Mouse (Mus musculus): ENCODE data around the gene F2rl1. TPM values are rescaled to one million over a fixed set of nuclear protein-coding genes. Genes with fewer than 3 reads are reported as not detected.

The F2rl1 gene
- polyA plus RNA-seq, 1 experiment from 2014 or later = 0.29 TPM

DNA sequence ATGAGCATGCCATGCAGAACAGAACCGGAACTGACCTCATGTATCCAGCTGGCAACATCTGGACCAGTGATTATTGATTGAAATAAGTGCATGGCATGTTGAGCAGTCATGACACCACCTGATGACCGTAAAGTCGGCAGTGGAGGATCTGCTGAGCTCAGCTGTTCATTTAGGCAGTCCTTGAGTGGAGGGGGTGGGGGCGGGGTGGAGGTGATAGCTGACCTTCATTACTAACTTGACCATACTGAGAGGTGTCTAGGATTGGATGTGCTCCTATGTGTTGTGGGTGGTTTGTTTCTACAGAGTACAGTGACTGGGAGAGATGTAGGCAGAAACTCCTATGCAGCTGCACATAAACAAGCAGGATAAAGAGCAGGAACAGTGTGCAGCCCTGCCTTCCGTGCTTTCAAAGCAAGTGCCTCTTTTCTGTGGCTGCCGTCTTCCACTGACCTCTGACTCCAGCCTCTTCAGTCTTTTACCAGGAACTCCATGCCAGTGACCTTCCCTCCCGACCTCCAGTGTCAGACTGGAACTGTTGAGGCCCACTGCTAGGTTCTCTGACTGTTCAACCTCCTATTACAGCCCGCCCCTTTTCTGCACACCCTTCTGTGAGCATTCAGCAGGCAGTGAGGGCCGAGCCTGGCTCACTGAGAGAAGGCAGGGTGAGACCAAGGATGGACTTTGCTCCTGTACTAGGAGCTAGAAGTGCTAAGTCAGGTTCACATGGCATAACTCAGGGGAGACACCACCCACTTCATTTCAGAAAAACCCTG is 6.4 kb upstream of the F2rl1 start:
- no peaks in the 10 kb centered on the region for H3K36me3 ChIP-seq
- no peaks in the 10 kb centered on the region for H3K9me3 ChIP-seq
- H3K4me3 ChIP-seq = no peak overlapping the region
- H3K9ac ChIP-seq (replicated peaks) = no peak overlapping the region
- 52% methylated on average over 9 of the region's 9 CpGs for WGBS
- H3K27ac ChIP-seq (replicated peaks) = no peak overlapping the region
- no peak overlapping the region for H3K4me2 ChIP-seq (replicated peaks)
- peaks cover 3% of the 10 kb centered on the region; the same call in 1 of the 2 replicates for H3K27me3 ChIP-seq
- no peak for ATAC-seq (replicated peaks)
- H3K4me1 ChIP-seq = peaks cover 26% of the 10 kb centered on the region

DNA sequence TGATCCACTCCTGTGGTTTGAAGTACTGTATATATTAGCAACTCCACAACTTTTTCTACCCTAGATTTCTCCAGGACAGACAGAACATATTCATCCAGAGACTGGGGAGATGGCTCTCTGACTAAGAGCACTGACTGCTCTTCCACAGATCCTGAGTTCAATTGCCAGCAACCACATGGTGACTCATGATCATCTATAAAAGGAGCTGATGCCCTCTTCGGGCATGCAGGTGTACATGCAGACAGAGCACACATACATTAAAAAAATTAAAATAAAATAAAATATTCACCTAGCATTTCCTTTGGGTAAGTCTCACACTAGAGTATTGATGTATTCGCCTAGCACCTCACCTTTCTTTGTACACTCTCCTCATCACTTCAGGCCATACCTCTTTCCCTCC is 4.2 kb upstream of the F2rl1 start:
- no peak for ATAC-seq (replicated peaks)
- Histone ChIP-seq H3K27ac (replicated peaks) (no peak overlapping the region), H3K9ac (replicated peaks) (no peak overlapping the region), H3K4me2 (replicated peaks) (no peak overlapping the region), H3K9me3 (no peaks in the 10 kb centered on the region), H3K4me3 (no peak overlapping the region), H3K4me1 (peaks cover 18% of the 10 kb centered on the region), H3K36me3 (no peaks in the 10 kb centered on the region), H3K27me3 (peaks cover 23% of the 10 kb centered on the region)
- 93% methylated on average over 2 of the region's 2 CpGs for WGBS

DNA sequence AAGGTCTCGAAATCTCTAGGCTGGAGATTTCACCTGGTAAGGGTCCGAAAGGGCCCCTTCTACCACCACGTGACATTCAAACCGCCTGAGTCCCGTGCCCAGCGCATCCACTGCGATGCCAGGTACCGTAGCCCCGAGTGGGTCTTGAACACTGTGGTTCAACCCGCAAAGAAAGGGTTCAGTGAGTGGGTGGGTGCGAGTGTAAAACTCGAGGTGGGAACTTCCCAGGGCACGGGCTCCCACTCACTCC is 678 bp downstream of the F2rl1 start:
- Histone ChIP-seq H3K4me2 (replicated peaks) (peak overlapping the region; percentile 66), H3K9ac (replicated peaks) (peak overlapping the region; percentile 23; the same call in 1 of the 2 replicates), H3K4me1 (peaks cover 17% of the 10 kb centered on the region), H3K9me3 (no peaks in the 10 kb centered on the region), H3K4me3 (peak overlapping the region; percentile 36), H3K36me3 (no peaks in the 10 kb centered on the region), H3K27me3 (peaks cover 35% of the 10 kb centered on the region), H3K27ac (replicated peaks) (no peak overlapping the region)
- peak; percentile 53 for ATAC-seq (replicated peaks)
- WGBS = 0% methylated on average over 13 of the region's 13 CpGs

DNA sequence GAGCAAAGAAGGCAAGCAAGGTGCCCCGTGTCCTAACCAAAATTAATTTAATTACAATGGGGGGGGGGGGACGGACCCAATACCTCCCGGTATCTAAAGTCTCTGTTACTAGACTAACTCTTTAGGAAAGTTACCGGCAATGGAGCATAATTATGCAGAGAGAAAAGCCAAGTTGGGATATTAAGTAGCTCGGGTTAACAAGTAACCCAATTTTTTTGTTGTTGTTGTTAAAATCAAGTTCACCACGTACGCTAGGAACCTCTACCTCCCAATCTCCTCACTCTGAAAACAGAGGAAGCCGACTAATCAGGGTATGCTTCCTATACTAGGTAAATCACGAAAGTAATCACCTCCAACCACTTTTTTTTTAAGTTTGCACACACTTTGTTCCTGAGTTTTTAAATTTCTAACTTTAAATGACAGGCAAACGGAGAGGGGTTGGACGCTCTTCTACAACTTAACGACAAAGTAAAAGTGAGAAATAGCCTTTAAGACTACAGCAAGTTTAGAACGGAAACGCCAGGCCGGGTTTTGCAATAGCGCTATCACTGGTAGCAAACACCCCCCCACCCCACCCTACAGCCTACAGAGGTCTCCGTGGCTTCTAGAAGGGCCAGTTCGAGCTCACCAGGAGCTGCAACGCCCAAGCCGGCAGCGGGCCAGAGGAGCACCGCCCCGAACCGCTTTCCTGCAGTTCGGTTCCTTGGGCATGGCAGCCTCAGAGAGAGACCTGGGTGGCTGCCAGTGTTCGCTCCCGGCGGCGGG is 1.2 kb downstream of the F2rl1 start:
- WGBS = 4% methylated on average over 29 of the region's 29 CpGs
- H3K27ac ChIP-seq (replicated peaks) = no peak overlapping the region

DNA sequence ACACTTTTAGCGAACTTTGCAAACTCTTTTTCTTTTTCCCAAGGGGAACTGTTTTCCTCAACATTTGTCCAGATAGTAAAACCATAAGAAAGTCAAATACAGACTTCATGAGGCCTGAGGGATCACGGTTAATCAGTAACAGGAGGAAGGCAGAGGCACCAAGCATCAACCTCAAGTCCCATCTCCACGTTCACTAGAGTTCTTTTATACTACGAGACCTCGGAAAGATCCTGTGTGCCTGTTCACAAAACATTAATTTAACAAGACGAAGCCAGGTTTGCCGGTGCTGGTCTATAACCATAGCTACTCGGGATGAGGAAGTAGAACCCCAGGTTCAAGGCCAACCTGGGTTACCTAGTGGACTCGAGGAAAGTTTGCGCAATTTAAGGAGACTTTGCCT is 2.9 kb downstream of the F2rl1 start:
- Histone ChIP-seq H3K36me3 (no peaks in the 10 kb centered on the region), H3K27me3 (peaks cover 35% of the 10 kb centered on the region), H3K27ac (replicated peaks) (no peak overlapping the region), H3K4me2 (replicated peaks) (no peak overlapping the region), H3K4me1 (peaks cover 17% of the 10 kb centered on the region), H3K4me3 (no peak overlapping the region), H3K9ac (replicated peaks) (no peak overlapping the region), H3K9me3 (no peaks in the 10 kb centered on the region)
- 89% methylated on average over 10 of the region's 10 CpGs for WGBS
- ATAC-seq (replicated peaks) = no peak

More for the DNA sequence above, 1.2 kb downstream of the F2rl1 start:
- peak; percentile 29; the same call in 1 of the 2 replicates for ATAC-seq (replicated peaks)
- H3K36me3 ChIP-seq = no peaks in the 10 kb centered on the region
- peak overlapping the region; percentile 36 for H3K4me3 ChIP-seq
- H3K4me1 ChIP-seq = peaks cover 17% of the 10 kb centered on the region
- H3K9ac ChIP-seq (replicated peaks) = peak overlapping the region; percentile 23; the same call in 1 of the 2 replicates
- H3K4me2 ChIP-seq (replicated peaks) = peak overlapping the region; percentile 66
- no peaks in the 10 kb centered on the region for H3K9me3 ChIP-seq
- peaks cover 35% of the 10 kb centered on the region for H3K27me3 ChIP-seq

DNA sequence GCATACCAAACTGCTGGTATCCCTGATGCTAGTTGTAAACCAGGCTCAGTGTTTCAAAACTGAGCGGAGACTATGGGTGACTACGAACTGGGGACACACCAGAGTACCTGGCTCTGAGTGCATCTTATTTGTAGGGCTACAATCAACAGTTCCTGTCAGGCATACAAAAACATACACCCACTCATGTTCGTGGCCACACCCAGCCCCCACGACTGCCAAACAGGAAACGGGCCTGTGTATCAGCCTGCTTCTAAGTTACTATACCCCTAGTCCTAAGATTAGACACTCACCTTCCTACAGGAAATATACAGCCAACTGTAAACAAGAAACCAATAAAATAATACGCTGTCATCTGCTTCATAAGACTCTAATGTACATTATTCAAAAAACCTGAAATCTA is 4.0 kb downstream of the F2rl1 start:
- WGBS = 92% methylated on average over 6 of the region's 6 CpGs
- Histone ChIP-seq H3K27ac (replicated peaks) (no peak overlapping the region), H3K27me3 (peaks cover 27% of the 10 kb centered on the region), H3K4me2 (replicated peaks) (no peak overlapping the region), H3K9ac (replicated peaks) (no peak overlapping the region), H3K4me1 (peaks cover 17% of the 10 kb centered on the region), H3K4me3 (no peak overlapping the region), H3K9me3 (no peaks in the 10 kb centered on the region), H3K36me3 (no peaks in the 10 kb centered on the region)
- ATAC-seq (replicated peaks) = no peak

DNA sequence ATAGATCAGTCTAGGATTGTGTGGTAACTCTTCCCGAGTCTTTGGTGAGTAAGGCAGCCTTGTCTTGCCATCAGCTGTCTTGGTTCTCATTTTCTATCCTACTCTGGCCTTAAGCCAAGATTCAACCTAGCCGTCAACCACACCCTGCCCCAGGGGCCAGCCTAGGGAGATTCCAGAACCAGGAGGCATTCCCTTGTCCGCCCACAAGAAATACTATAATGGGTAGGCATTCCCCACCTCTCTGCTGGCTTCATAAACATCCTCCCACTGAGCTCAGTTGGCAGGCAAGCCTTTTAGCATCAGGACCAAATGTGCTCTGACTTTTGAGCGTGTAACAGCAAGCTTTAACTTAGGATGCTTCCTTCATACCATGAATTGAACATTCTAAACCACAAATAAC is 10.3 kb downstream of the F2rl1 start:
- H3K27ac ChIP-seq (replicated peaks) = no peak overlapping the region

DNA sequence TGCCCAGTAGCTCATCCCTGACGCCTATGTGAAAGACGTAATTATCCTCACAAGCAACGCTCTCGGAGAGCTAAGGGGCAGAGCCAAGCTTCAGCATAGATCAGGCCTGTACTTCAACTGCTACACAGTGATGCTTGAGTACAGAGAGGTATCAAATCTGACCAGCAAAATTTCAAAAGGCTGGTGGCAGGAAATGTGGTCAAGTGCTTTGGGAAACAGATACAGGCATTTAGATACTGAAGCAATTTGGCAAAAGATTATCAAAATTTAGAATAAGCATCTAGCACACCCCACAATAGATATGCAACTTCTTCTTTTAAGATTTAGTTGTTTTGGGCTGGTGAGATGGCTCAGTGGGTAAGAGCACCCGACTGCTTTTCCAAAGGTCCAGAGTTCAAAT is 15.0 kb downstream of the F2rl1 start:
- Histone ChIP-seq H3K9ac (replicated peaks) (no peak overlapping the region), H3K4me2 (replicated peaks) (no peak overlapping the region), H3K4me3 (no peak overlapping the region), H3K4me1 (no peaks in the 10 kb centered on the region), H3K27ac (replicated peaks) (no peak overlapping the region), H3K36me3 (no peaks in the 10 kb centered on the region), H3K27me3 (no peaks in the 10 kb centered on the region), H3K9me3 (no peaks in the 10 kb centered on the region)
- ATAC-seq (replicated peaks) = no peak
- 84% methylated on average over 5 of the region's 5 CpGs for WGBS

More for the DNA sequence above, 10.3 kb downstream of the F2rl1 start:
- Histone ChIP-seq H3K36me3 (no peaks in the 10 kb centered on the region), H3K4me2 (replicated peaks) (no peak overlapping the region), H3K9me3 (no peaks in the 10 kb centered on the region), H3K4me3 (no peak overlapping the region), H3K27me3 (no peaks in the 10 kb centered on the region), H3K4me1 (no peaks in the 10 kb centered on the region), H3K9ac (replicated peaks) (no peak overlapping the region)
- 79% methylated on average over 4 of the region's 4 CpGs for WGBS
- ATAC-seq (replicated peaks) = no peak

DNA sequence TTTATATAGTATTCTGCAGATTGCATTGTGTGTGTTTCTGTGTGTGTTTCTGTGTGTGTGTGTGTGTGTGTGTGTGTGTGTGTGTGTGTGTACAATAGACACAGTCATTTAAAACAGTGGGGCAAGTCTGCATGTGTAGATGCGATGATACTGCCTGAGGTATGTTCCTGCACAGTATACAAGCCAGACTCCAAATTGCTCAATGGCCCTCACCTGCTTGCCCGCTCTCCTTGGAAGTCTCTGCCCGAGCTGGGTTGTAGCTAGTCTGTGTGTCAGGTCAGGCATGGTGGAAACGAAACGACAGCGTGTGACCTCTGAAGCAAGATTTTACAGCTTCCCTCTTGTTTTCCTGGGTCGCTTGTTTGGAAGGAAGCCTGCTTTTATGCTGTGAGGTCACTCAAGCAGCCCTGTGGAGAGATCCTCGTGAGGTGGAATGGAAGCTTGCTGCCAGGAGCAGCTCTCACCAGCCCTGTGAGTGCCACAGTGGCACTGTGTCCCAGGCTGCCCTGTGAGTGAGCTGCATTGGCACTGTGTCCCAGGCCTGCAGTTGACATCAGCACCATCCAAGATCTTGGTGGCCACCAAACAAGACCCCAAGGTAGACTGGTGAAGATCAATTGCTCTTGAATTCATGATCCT is 21.6 kb downstream of the F2rl1 start:
- Histone ChIP-seq H3K9me3 (no peaks in the 10 kb centered on the region), H3K4me1 (no peaks in the 10 kb centered on the region), H3K36me3 (no peaks in the 10 kb centered on the region), H3K27me3 (no peaks in the 10 kb centered on the region), H3K27ac (replicated peaks) (no peak overlapping the region), H3K4me3 (no peak overlapping the region), H3K4me2 (replicated peaks) (no peak overlapping the region), H3K9ac (replicated peaks) (no peak overlapping the region)
- no peak for ATAC-seq (replicated peaks)
- 83% methylated on average over 8 of the region's 8 CpGs for WGBS

DNA sequence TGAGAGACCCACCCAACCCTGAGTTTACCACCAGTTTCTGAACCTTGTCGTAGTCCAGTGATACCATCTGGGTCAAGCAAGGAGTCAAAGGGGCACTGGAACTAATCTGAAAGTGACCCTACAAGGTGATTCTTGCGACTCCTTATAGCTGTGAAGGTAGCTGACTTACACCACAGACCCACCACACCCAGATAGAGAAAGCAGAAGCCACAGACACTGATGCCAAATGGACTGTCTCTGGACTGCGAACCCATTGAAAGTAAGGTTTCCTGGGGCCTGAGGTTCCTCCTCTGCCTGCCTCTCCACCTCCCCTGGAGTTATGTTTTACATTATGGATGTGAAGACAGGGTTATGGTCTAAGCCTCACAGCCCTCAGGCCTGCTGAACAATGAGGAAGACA is 28.4 kb downstream of the F2rl1 start:
- Histone ChIP-seq H3K27ac (replicated peaks) (no peak overlapping the region), H3K36me3 (no peaks in the 10 kb centered on the region), H3K4me3 (no peak overlapping the region), H3K4me2 (replicated peaks) (no peak overlapping the region), H3K4me1 (no peaks in the 10 kb centered on the region), H3K9me3 (no peaks in the 10 kb centered on the region), H3K9ac (replicated peaks) (no peak overlapping the region), H3K27me3 (no peaks in the 10 kb centered on the region)
- ATAC-seq (replicated peaks) = no peak
- WGBS = 90% methylated on average over 3 of the region's 3 CpGs

DNA sequence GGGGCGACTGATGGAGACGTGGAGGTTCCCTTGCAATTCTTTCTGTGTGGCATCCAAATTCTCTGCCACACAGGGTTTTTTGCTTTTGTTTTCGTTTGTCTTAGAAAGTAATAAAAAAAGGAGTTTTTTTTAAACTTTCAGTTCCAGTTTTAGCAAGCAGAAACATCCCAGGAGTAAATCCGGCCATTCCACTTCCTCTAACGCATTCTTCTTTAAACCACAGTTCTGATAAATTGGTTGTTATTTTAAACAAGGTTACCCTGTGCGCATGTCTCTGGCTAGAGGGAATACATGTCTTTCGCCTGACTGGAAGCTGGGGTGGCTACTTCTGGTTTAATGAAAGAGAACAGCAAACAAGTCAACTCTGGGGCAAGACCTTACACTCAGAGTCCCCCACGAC is 30.2 kb downstream of the F2rl1 start:
- Histone ChIP-seq H3K27ac (replicated peaks) (no peak overlapping the region), H3K9me3 (no peaks in the 10 kb centered on the region), H3K36me3 (no peaks in the 10 kb centered on the region), H3K4me3 (no peak overlapping the region), H3K4me2 (replicated peaks) (no peak overlapping the region), H3K27me3 (no peaks in the 10 kb centered on the region), H3K9ac (replicated peaks) (no peak overlapping the region), H3K4me1 (no peaks in the 10 kb centered on the region)
- no peak for ATAC-seq (replicated peaks)
- WGBS = 83% methylated on average over 8 of the region's 8 CpGs

DNA sequence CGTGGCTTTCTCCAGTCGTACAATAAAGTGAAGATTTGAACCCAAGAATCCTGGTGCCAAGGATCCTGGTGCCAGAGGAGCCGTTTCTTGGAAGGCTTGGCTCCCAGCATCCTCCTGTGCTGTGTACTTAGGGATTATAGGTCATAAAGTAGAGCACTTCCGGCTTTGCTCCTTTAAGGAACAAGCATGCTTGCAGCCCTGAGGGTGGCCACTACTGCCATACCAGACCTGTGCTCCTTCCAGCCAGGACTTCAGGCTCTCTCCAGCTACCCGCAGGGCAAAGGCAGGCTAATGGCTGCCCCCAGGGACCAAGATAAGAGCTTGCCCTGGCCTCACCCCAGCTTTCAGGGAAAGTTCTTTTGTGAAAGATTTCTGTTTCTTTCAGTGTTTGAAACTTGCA is 31.7 kb downstream of the F2rl1 start:
- Histone ChIP-seq H3K36me3 (no peaks in the 10 kb centered on the region), H3K9me3 (no peaks in the 10 kb centered on the region), H3K27me3 (no peaks in the 10 kb centered on the region), H3K4me1 (no peaks in the 10 kb centered on the region), H3K4me2 (replicated peaks) (no peak overlapping the region), H3K9ac (replicated peaks) (no peak overlapping the region), H3K27ac (replicated peaks) (no peak overlapping the region), H3K4me3 (no peak overlapping the region)
- WGBS = 73% methylated on average over 5 of the region's 5 CpGs
- no peak for ATAC-seq (replicated peaks)

Data from forebrain, embryonic 15.5 days (tissue).